Mouse (Mus musculus): ENCODE results near the gene Dip2c. TPM values are rescaled to one million over a fixed set of nuclear protein-coding genes. Genes with fewer than 3 reads are reported as not detected.

Dip2c gene
- total and polyA plus RNA-seq, 2 experiments from 2014 or later = 7.1 to 63.6 TPM

GRCm38 (mm10) chr13:9611229-9611628 is 334.9 kb downstream of the Dip2c start:
- DNase-seq (ENCODE audit: low spot score) (no peak), ATAC-seq (ENCODE audit: insufficient read depth, low read depth) (no peak)
- no peaks in the 10 kb centered on the region for H3K9me3 ChIP-seq (replicated peaks; ENCODE audit: control insufficient read depth, low read length)
- no peaks in the 10 kb centered on the region for H3K27me3 ChIP-seq (ENCODE audit: control insufficient read depth, insufficient read depth, low read length)
- WGBS = 27% methylated on average over 1 of the region's 1 CpGs
- H3K4me2 ChIP-seq (ENCODE audit: low read depth, low read length) = no peak overlapping the region
- peaks cover 4% of the 10 kb centered on the region; the same call in 1 of the 2 replicates for H3K4me1 ChIP-seq (ENCODE audit: control insufficient read depth, insufficient read depth)
- TF ChIP-seq EP300 (IDR thresholded peaks at IDR 0.05; ENCODE audit: low read depth) (no peak), CTCF (IDR thresholded peaks at IDR 0.05; ENCODE audit: low read depth) (no peak)
- H3K4me3 ChIP-seq (ENCODE audit: low read depth, low read length) = no peak overlapping the region
- no peak overlapping the region for H3K27ac ChIP-seq (ENCODE audit: low read depth)
- peaks cover 35% of the 10 kb centered on the region for H3K36me3 ChIP-seq (replicated peaks; ENCODE audit: control insufficient read depth, insufficient read depth, low read length)
- H3K9ac ChIP-seq (replicated peaks; ENCODE audit: low read depth, low read length) = no peak overlapping the region

- Histone ChIP-seq H3K9me3 (replicated peaks; ENCODE audit: control insufficient read depth, low read length) (no peaks in the 10 kb centered on the region), H3K36me3 (replicated peaks; ENCODE audit: control insufficient read depth, insufficient read depth, low read length) (peaks cover 16% of the 10 kb centered on the region), H3K4me1 (ENCODE audit: control insufficient read depth, insufficient read depth) (no peaks in the 10 kb centered on the region), H3K9ac (replicated peaks; ENCODE audit: low read depth, low read length) (no peak overlapping the region), H3K4me2 (ENCODE audit: low read depth, low read length) (no peak overlapping the region), H3K4me3 (ENCODE audit: low read depth, low read length) (no peak overlapping the region), H3K27me3 (ENCODE audit: control insufficient read depth, insufficient read depth, low read length) (no peaks in the 10 kb centered on the region), H3K27ac (ENCODE audit: low read depth) (no peak overlapping the region)
- TF ChIP-seq EP300 (IDR thresholded peaks at IDR 0.05; ENCODE audit: low read depth) (no peak), CTCF (IDR thresholded peaks at IDR 0.05; ENCODE audit: low read depth) (no peak)
- no peak for ATAC-seq (ENCODE audit: insufficient read depth, low read depth)
- DNase-seq (ENCODE audit: low spot score) = no peak
- 83% methylated on average over 2 of the region's 2 CpGs for WGBS
These were observed 356.4 kb downstream of the Dip2c start for GRCm38 (mm10) chr13:9632684-9633083.

- H3K9ac ChIP-seq (replicated peaks; ENCODE audit: low read depth, low read length) = no peak overlapping the region
- ATAC-seq (ENCODE audit: insufficient read depth, low read depth) = no peak
- DNase-seq (ENCODE audit: low spot score) = no peak
- no peaks in the 10 kb centered on the region for H3K27me3 ChIP-seq (ENCODE audit: control insufficient read depth, insufficient read depth, low read length)
- H3K9me3 ChIP-seq (replicated peaks; ENCODE audit: control insufficient read depth, low read length) = no peaks in the 10 kb centered on the region
- H3K4me1 ChIP-seq (ENCODE audit: control insufficient read depth, insufficient read depth) = no peaks in the 10 kb centered on the region
- H3K27ac ChIP-seq (ENCODE audit: low read depth) = no peak overlapping the region
- no peak for TF ChIP-seq CTCF (IDR thresholded peaks at IDR 0.05; ENCODE audit: low read depth)
- TF ChIP-seq EP300 (IDR thresholded peaks at IDR 0.05; ENCODE audit: low read depth) = no peak
- H3K36me3 ChIP-seq (replicated peaks; ENCODE audit: control insufficient read depth, insufficient read depth, low read length) = peaks cover 5% of the 10 kb centered on the region
- H3K4me2 ChIP-seq (ENCODE audit: low read depth, low read length) = no peak overlapping the region
- H3K4me3 ChIP-seq (ENCODE audit: low read depth, low read length) = no peak overlapping the region
- WGBS = 58% methylated on average over 2 of the region's 2 CpGs
These were observed 359.6 kb downstream of the Dip2c start for GRCm38 (mm10) chr13:9635951-9636350.

GRCm38 (mm10) chr13:9636505-9636904 is 360.2 kb downstream of the Dip2c start:
- Histone ChIP-seq H3K4me1 (ENCODE audit: control insufficient read depth, insufficient read depth) (no peaks in the 10 kb centered on the region), H3K9me3 (replicated peaks; ENCODE audit: control insufficient read depth, low read length) (no peaks in the 10 kb centered on the region), H3K4me3 (ENCODE audit: low read depth, low read length) (no peak overlapping the region), H3K4me2 (ENCODE audit: low read depth, low read length) (no peak overlapping the region), H3K27ac (ENCODE audit: low read depth) (no peak overlapping the region), H3K27me3 (ENCODE audit: control insufficient read depth, insufficient read depth, low read length) (no peaks in the 10 kb centered on the region), H3K9ac (replicated peaks; ENCODE audit: low read depth, low read length) (no peak overlapping the region), H3K36me3 (replicated peaks; ENCODE audit: control insufficient read depth, insufficient read depth, low read length) (peaks cover 5% of the 10 kb centered on the region)
- peak; percentile 47 for DNase-seq (ENCODE audit: low spot score)
- 56% methylated on average over 4 of the region's 4 CpGs for WGBS
- peak; percentile 53; the same call in 1 of the 2 replicates for ATAC-seq (ENCODE audit: insufficient read depth, low read depth)
- TF ChIP-seq CTCF (IDR thresholded peaks at IDR 0.05; ENCODE audit: low read depth) = peak; percentile 64
- TF ChIP-seq EP300 (IDR thresholded peaks at IDR 0.05; ENCODE audit: low read depth) = no peak

- H3K27me3 ChIP-seq (ENCODE audit: control insufficient read depth, insufficient read depth, low read length) = no peaks in the 10 kb centered on the region
- no peak for ATAC-seq (ENCODE audit: insufficient read depth, low read depth)
- H3K27ac ChIP-seq (ENCODE audit: low read depth) = no peak overlapping the region
- no peaks in the 10 kb centered on the region for H3K9me3 ChIP-seq (replicated peaks; ENCODE audit: control insufficient read depth, low read length)
- no peaks in the 10 kb centered on the region for H3K4me1 ChIP-seq (ENCODE audit: control insufficient read depth, insufficient read depth)
- H3K4me2 ChIP-seq (ENCODE audit: low read depth, low read length) = no peak overlapping the region
- TF ChIP-seq EP300 (IDR thresholded peaks at IDR 0.05; ENCODE audit: low read depth) (no peak), CTCF (IDR thresholded peaks at IDR 0.05; ENCODE audit: low read depth) (no peak)
- no peak for DNase-seq (ENCODE audit: low spot score)
- WGBS = 40% methylated on average over 3 of the region's 3 CpGs
- H3K4me3 ChIP-seq (ENCODE audit: low read depth, low read length) = no peak overlapping the region
- H3K9ac ChIP-seq (replicated peaks; ENCODE audit: low read depth, low read length) = no peak overlapping the region
- H3K36me3 ChIP-seq (replicated peaks; ENCODE audit: control insufficient read depth, insufficient read depth, low read length) = peaks cover 5% of the 10 kb centered on the region
These were observed 361.6 kb downstream of the Dip2c start for GRCm38 (mm10) chr13:9637949-9638348.

GRCm38 (mm10) chr13:9648716-9649115 is 372.4 kb downstream of the Dip2c start:
- peaks cover 10% of the 10 kb centered on the region; the same call in 1 of the 2 replicates for H3K4me1 ChIP-seq (ENCODE audit: control insufficient read depth, insufficient read depth)
- no peaks in the 10 kb centered on the region for H3K9me3 ChIP-seq (replicated peaks; ENCODE audit: control insufficient read depth, low read length)
- H3K4me3 ChIP-seq (ENCODE audit: low read depth, low read length) = no peak overlapping the region
- peaks cover 20% of the 10 kb centered on the region for H3K36me3 ChIP-seq (replicated peaks; ENCODE audit: control insufficient read depth, insufficient read depth, low read length)
- no peak for DNase-seq (ENCODE audit: low spot score)
- no peak for TF ChIP-seq EP300 (IDR thresholded peaks at IDR 0.05; ENCODE audit: low read depth)
- no peak for TF ChIP-seq CTCF (IDR thresholded peaks at IDR 0.05; ENCODE audit: low read depth)
- H3K27ac ChIP-seq (ENCODE audit: low read depth) = no peak overlapping the region
- ATAC-seq (ENCODE audit: insufficient read depth, low read depth) = no peak
- H3K27me3 ChIP-seq (ENCODE audit: control insufficient read depth, insufficient read depth, low read length) = no peaks in the 10 kb centered on the region
- H3K4me2 ChIP-seq (ENCODE audit: low read depth, low read length) = no peak overlapping the region
- 92% methylated on average over 13 of the region's 13 CpGs for WGBS
- H3K9ac ChIP-seq (replicated peaks; ENCODE audit: low read depth, low read length) = no peak overlapping the region

Data from heart, postnatal 0 days (tissue).